ENCODE assay signal across 16 mouse cellular contexts in the genomic region with DNA sequence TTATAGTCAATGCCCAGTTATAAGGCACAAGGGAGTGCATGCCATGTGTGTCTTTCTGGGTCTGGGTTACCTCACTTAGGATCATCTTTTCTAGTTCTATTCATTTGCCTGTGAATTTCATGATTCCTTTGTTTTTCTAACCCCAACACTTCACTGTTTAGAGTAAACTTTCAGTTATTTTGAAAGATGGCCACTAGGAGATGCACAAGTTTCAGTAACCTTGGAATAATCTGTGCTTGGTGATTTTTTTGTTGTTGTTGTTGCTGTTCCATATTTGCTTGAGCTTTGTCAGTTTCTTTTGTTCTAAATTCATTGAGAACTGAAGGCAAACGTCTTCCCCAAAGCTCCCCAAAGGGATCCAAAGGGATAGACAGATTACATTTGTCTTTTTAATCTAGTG.
DNase-seq lines count a peak whose midpoint lies in the region; ATAC-seq and TF ChIP-seq lines count a peak whose summit lies in the region.
"Had no signal": no experiment of that assay in that cellular context is flagged by ENCODE, and none has a peak within 500 bp of the region (broad histone marks: within the 10 kb centered on the region; RNA-seq: fewer than 3 reads in every experiment).

No protein-coding gene starts in this region.

- WGBS in kidney, postnatal 0 days: 26% methylated on average over 1 of the region's 1 CpGs

- H3K9me3 ChIP-seq in kidney, postnatal 0 days (replicated peaks; ENCODE audit: low read length): no peaks in the 10 kb centered on the region
- H3K9me3 ChIP-seq: embryonic facial prominence, embryonic 13.5 days; forebrain, embryonic 15.5 days; heart, embryonic 15.5 days; hindbrain, embryonic 10.5 days; liver, embryonic 15.5 days; midbrain, embryonic 13.5 days had no signal

- ATAC-seq in kidney, postnatal 0 days (replicated peaks; ENCODE audit: low FRiP score, low read depth): no peak
- ATAC-seq: forebrain, embryonic 15.5 days; midbrain, embryonic 13.5 days had no signal

- no peaks in the 10 kb centered on the region for H3K4me1 ChIP-seq in kidney, postnatal 0 days (replicated peaks; ENCODE audit: insufficient read depth, low read length)
- H3K4me1 ChIP-seq: embryonic facial prominence, embryonic 13.5 days; forebrain, embryonic 15.5 days; heart, embryonic 15.5 days; hindbrain, embryonic 10.5 days; liver, embryonic 15.5 days; midbrain, embryonic 13.5 days had no signal

- DNase-seq in gastrocnemius, adult 2 months: no peak
- DNase-seq in gastrocnemius, postnatal 25 days: no peak
- DNase-seq in kidney, postnatal 0 days (ENCODE audit: low spot score): no peak
- no peak for DNase-seq in kidney, postnatal 10 days
- DNase-seq in lung, postnatal 10 days: peak; percentile 16
- no peak for DNase-seq in lung, postnatal 14 days
- DNase-seq in neural tube, embryonic 10.5 days (ENCODE audit: extremely low spot score, low spot score): no peak
- DNase-seq: adrenal gland, postnatal 10 days; cerebellum, adult 9-11 months; thymus, postnatal 14 days had no signal

- H3K9ac ChIP-seq in kidney, postnatal 0 days (ENCODE audit: low read depth, low read length): no peak overlapping the region
- H3K9ac ChIP-seq: embryonic facial prominence, embryonic 13.5 days; forebrain, embryonic 15.5 days; heart, embryonic 15.5 days; liver, embryonic 15.5 days; midbrain, embryonic 13.5 days had no signal

- H3K27me3 ChIP-seq in kidney, postnatal 0 days (ENCODE audit: insufficient read depth, low read length): no peaks in the 10 kb centered on the region
- H3K27me3 ChIP-seq: embryonic facial prominence, embryonic 13.5 days; forebrain, embryonic 15.5 days; heart, embryonic 15.5 days; liver, embryonic 15.5 days; midbrain, embryonic 13.5 days had no signal

- H3K4me3 ChIP-seq in gastrocnemius, adult 2 months: no peak overlapping the region
- H3K4me3 ChIP-seq in kidney, postnatal 0 days (replicated peaks; ENCODE audit: low read depth, low read length): no peak overlapping the region
- H3K4me3 ChIP-seq: embryonic facial prominence, embryonic 13.5 days; forebrain, embryonic 15.5 days; heart, embryonic 15.5 days; hindbrain, embryonic 10.5 days; liver, embryonic 15.5 days; midbrain, embryonic 13.5 days had no signal

- no peaks in the 10 kb centered on the region for H3K36me3 ChIP-seq in kidney, postnatal 0 days (ENCODE audit: insufficient read depth, low read length)
- H3K36me3 ChIP-seq: embryonic facial prominence, embryonic 13.5 days; forebrain, embryonic 15.5 days; heart, embryonic 15.5 days; hindbrain, embryonic 10.5 days; liver, embryonic 15.5 days; midbrain, embryonic 13.5 days had no signal

- peak; percentile 60 for TF ChIP-seq CTCF in gastrocnemius, adult 2 months (IDR thresholded peaks at IDR 0.05)
- TF ChIP-seq CTCF in kidney, postnatal 0 days (IDR thresholded peaks at IDR 0.05; ENCODE audit: low read depth): peak; percentile 60

- no peak overlapping the region for H3K27ac ChIP-seq in gastrocnemius, adult 2 months
- no peak overlapping the region for H3K27ac ChIP-seq in kidney, postnatal 0 days
- H3K27ac ChIP-seq: embryonic facial prominence, embryonic 13.5 days; forebrain, embryonic 15.5 days; heart, embryonic 15.5 days; hindbrain, embryonic 10.5 days; liver, embryonic 15.5 days; midbrain, embryonic 13.5 days had no signal

- no peak overlapping the region for H3K4me2 ChIP-seq in kidney, postnatal 0 days (ENCODE audit: low read length)
- H3K4me2 ChIP-seq: embryonic facial prominence, embryonic 13.5 days; forebrain, embryonic 15.5 days; heart, embryonic 15.5 days; liver, embryonic 15.5 days; midbrain, embryonic 13.5 days had no signal

- intact Hi-C loops in gastrocnemius, adult 2 months (cut with DNase I): no loop called here
